In the genomic region with DNA sequence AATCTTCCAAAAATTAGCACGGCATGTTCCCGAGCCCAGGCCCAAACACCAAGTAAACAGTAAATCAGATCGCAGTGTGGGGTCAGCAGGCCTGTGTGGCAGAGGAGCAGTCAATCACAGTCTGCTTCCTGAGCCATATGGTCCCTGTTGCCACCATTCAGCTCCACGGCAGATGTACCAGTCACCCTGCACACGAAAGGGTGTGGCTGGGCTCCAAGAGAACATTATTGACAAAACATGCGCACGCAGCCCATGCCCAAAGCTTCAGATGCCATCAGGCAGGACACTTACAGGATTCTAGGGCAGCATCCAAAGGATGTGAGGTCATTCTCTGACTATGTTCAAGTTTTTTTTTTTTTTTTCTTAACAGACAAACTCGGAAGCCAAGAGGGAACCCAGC, we compare ENCODE assay signal across 17 mouse cellular contexts.
"Had no signal": no experiment of that assay in that cellular context is flagged by ENCODE, and none has a peak within 500 bp of the region (broad histone marks: within the 10 kb centered on the region; RNA-seq: fewer than 3 reads in every experiment).

No protein-coding gene starts in this region.

- H3K36me3 ChIP-seq: limb, embryonic 13.5 days; midbrain, embryonic 12.5 days; neural tube, embryonic 12.5 days; stomach, embryonic 15.5 days had no signal

- H3K9me3 ChIP-seq: limb, embryonic 13.5 days; midbrain, embryonic 12.5 days; neural tube, embryonic 12.5 days; stomach, embryonic 15.5 days had no signal

- H3K4me3 ChIP-seq: limb, embryonic 13.5 days; midbrain, embryonic 12.5 days; myocyte; neural tube, embryonic 12.5 days; stomach, embryonic 15.5 days had no signal

- H3K9ac ChIP-seq: limb, embryonic 13.5 days; liver, embryonic 14.5 days; midbrain, embryonic 12.5 days; neural tube, embryonic 12.5 days; stomach, embryonic 15.5 days had no signal

- H3K4me2 ChIP-seq: limb, embryonic 13.5 days; midbrain, embryonic 12.5 days; neural tube, embryonic 12.5 days; stomach, embryonic 15.5 days had no signal

- H3K27ac ChIP-seq: kidney, postnatal 0 days; limb, embryonic 13.5 days; liver, embryonic 14.5 days; midbrain, embryonic 12.5 days; neural tube, embryonic 12.5 days; stomach, embryonic 15.5 days had no signal

- H3K27me3 ChIP-seq: stomach, embryonic 15.5 days had no signal

- DNase-seq: kidney, adult 11 months; kidney, adult 9 months; kidney, postnatal 36 days; layer of hippocampus, adult 9-11 months; layer of hippocampus, postnatal 36 days; lung, adult 18-20 months; lung, postnatal 10 days; right cerebral cortex, postnatal 14 days; thymus, adult 2 months; thymus, postnatal 36 days had no signal
